Mouse (Mus musculus) embryo, embryonic 10 days (tissue): ENCODE results near the gene Apaf1.

ENCODE experiments used
- DNase-seq: peaks from one replicate; pipeline ENCODE4 v3.0.0-alpha.2; 2015; ENCODE audit warnings: low spot score

Apaf1 gene

DNA sequence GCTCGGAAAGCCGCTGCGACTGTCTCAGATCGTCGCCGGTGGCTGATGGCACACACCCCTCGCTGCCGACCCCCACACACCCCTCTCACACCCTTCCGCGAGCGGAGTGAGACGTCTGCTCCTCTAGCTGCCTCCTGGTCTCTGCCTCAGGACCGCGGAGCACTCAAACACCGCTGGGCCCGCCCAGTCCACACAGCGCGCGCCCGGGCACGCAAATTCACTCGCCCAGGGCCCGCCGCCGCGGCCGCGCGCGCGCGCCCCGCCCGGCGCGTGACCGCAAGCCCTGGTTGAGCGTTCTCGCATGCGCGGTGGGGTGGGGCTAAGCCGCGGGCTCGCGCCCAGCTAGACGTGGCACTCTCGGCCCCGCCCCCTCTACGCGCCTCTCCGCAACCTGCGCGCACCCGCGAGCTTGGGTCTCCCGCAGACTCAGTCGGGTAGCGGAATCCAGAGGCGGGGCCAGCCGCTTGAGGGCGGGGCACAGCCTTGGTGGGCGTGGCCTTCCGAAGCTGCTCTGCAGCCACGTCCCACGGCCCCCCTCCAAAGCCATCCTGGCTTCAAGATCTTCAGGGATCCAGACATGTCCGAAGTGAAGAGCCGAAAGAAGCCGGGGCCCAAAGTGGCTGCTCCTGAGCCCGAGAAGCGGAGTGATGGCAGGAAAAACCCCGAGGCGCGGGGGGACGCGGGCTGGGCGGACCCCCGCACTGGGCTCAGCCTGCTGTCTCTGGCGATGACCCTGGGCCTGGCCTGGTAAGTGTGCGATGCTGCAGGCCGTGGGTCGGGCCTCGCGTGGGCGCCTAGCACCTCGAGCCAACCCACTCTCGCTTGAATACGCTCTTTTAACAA, at the start of gene Apaf1, which contains the start of gene Ikbip:
TSS of gene Apaf1 (minus strand) at position 221 of the 843 bp plus-strand sequence.
TSS of gene Ikbip (plus strand) at position 391 of the 843 bp plus-strand sequence.
- peak; percentile 98 for DNase-seq

GRCm38 (mm10) chr10:91131565-91131964, 49.0 kb upstream of the Apaf1 start:
- no peak for DNase-seq

GRCm38 (mm10) chr10:91130792-91131191, 48.2 kb upstream of the Apaf1 start:
- no peak for DNase-seq

DNA sequence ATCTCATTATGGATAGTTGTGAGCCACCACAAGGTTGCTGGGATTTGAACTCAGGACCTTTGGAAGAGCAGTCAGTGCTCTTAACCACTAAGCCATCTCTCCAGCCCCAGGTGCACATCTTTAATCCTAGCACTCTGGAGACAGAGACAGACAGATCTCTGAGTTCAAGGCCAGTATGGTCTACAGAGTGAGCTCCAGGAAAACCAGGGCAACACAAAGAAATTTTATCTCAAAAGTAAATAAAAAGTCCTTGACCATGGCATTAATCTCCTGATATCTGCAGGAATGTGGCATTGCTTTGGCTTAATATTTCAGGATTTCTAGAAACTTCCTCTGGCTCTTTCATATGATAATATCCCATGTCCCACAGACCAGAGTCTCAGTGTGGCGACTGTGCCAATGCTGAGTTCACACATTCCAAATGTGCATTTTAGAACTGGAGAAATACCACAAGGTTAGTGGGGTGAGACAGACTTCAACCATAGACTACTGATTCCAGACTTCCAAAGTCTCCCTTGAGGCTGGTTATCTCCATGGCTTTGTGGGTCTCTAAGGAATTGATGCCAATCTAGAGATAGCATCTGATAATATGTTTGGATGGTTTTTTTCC, 46.1 kb upstream of the Apaf1 start:
- DNase-seq: no peak

- no peak for DNase-seq
Observed at GRCm38 (mm10) chr10:91127395-91127794, 44.8 kb upstream of the Apaf1 start.

DNA sequence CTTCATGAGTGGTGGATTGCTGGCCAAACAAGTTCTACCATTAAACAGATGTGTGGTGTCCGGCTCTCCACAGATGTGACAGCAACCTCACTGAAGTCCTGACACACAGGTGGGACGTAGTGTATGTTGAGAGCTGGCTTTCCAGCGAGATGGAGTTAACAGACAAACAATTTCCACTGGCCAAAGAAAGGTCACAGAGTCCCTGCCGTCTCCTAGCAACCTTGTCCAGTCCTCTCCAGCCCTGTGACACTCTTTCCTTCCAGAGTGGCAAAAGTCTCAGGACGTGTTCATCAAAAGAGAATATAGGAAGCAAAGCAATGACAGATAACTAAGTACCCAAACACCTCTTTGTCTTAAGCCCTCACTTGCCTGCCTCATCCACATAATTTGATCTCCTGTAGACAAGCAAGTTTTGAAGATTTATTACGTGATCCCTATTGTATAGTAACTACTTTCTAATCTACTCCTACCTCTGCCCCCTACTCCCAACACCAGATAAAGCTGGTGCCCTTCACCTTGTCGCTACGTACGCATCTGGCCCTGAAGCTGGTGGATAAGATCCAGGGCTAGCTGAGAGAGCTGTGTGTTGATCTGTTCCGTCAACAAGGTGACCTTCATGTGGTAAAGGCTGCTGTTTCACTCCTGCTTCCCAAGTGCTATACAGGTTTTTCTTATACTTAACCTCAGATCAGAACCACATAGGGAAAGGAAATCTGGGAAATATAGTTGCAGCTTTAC, 44.2 kb upstream of the Apaf1 start:
- DNase-seq: no peak

DNA sequence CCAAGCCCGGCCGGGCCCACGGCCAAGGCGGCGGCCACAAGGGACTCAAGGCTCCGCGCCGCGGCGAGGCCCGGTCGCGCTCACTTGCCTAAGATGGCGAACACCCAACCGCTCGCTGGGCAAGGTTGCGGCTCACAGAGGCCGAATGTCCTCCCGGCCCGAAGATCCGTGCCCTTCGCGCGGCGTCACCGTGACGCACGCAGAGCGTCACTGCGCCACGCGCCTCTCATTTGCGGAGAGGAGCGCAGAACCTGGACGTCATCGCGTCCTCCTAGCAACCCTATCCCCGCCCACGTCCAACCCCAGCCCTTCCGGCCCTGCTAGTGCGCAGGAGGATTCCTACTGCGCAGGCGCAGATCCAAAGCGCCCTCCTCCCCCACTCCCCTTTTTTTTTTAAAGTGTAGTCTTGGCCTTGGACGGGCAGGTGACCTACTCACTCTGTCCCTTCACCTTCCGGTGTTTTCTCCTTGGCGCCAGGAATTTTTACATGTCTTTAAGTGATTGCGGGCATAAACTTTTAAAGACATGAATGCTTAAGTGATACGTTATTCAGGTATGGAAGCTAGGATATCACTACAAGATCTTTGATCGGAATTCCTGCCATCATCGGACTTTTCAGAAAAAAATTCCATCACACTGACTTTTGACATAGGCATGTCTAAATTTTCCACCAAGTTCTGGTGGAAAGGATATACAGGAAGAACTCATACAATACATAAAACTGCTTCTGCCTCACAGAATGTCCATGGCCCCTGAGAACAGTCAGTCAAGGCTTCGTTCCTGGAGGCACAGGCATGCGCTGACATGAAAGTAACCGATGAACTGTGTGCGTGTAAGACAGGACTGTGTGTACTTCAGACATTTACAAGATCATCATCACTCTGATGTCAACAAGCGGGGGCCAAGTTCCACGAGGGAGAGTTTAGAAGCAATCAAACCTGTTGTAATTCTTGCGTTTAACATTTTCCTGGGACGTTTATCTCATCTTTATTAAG, 41.6 kb upstream of the Apaf1 start, which contains the start of gene Slc25a3:
TSS of gene Slc25a3 (minus strand) at position 232 of the 995 bp plus-strand sequence.
- peak; percentile 100 for DNase-seq

DNA sequence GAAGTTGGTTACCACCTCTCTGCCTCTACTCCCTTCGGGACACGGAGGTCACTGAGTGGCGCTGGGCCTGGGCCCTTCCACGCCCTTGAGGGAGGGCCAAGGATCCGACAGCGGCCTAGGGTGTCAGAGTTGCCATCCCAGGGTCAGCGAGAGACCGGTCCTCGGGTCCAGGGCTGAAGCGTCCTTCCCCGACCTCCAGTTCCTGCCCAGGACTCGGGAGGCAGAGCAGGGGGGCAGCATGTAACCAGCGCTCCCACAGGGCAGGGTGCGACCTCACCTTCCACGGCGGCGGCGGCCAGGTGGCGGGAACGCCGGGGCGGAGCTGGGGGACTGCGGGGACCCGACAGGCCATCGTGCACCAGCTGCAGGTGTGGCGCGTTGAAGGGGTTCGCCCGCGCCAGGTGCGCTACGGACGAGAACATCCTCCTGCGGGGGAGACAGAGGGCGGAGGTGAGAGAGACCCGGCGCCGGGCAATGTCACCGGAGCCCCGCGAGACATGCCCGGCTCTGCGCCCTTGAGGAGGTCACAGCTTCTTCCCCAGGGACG, 40.8 kb upstream of the Apaf1 start:
- peak; percentile 44 for DNase-seq

DNA sequence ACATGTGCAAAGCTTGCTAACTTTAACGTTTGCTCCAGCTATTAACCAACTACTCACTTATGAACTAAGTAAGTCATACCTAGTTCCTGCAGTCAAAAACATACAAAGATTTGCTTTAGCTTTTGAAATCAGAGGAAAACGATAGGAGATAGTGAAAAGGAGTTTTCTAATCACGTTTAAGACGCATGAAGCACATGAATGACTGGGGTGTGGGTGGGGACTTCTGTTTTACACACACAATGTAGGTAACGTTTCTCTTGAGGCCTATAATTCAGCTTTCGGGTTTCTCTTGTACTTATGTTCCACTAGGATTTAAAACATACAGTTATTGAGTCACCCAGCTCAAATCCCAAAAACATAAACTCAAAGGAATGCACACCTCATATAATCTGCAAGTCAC, 40.1 kb upstream of the Apaf1 start:
- DNase-seq: no peak

DNA sequence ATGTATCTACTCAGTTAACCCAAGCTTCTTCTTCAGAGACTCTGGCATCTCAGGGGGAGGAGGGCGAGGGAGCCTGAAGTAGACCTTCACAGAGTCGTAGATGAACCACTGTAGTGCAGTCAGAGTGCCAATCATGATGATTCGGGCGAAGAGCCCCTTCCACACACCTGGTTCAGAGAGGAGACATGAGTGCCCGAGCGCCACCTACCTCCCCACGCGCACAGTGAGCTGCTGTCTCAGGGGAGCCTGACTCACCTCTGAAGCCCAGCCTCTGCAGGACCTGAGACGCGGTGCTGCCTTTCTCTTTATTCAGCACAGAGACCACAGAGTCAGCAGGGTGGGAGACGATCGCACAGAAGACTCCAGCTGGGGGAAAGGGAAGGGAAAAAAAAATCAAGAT, 34.4 kb upstream of the Apaf1 start:
- DNase-seq: no peak

- no peak for DNase-seq
Observed at GRCm38 (mm10) chr10:91109841-91110240, 27.3 kb upstream of the Apaf1 start.

GRCm38 (mm10) chr10:91105981-91106380, 23.4 kb upstream of the Apaf1 start:
- DNase-seq: no peak

- DNase-seq: no peak
Observed at GRCm38 (mm10) chr10:91102799-91103590, 20.4 kb upstream of the Apaf1 start.

DNA sequence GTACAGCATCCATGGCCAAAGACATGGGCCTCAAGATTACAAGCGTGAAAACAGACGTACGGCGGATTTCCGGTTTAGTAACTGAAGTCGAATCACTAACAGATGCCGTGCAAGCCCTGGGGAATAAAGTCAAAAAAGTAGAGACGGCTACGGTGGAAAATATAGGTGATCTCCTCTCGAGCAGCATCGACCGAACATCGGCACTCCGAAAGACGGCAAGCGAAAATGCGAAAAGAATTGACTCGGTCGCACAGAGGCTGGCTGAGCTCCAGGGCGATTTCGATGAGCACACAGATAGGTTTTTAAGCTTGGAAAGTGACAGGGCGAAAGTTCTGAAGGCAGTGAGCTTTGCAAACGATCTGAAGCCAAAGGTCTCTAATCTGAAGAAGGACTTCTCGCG, 19.4 kb upstream of the Apaf1 start:
- no peak for DNase-seq

- no peak for DNase-seq
Observed at GRCm38 (mm10) chr10:91100101-91100500, 17.5 kb upstream of the Apaf1 start.

- no peak for DNase-seq
Observed at GRCm38 (mm10) chr10:91098056-91098455, 15.5 kb upstream of the Apaf1 start.

DNA sequence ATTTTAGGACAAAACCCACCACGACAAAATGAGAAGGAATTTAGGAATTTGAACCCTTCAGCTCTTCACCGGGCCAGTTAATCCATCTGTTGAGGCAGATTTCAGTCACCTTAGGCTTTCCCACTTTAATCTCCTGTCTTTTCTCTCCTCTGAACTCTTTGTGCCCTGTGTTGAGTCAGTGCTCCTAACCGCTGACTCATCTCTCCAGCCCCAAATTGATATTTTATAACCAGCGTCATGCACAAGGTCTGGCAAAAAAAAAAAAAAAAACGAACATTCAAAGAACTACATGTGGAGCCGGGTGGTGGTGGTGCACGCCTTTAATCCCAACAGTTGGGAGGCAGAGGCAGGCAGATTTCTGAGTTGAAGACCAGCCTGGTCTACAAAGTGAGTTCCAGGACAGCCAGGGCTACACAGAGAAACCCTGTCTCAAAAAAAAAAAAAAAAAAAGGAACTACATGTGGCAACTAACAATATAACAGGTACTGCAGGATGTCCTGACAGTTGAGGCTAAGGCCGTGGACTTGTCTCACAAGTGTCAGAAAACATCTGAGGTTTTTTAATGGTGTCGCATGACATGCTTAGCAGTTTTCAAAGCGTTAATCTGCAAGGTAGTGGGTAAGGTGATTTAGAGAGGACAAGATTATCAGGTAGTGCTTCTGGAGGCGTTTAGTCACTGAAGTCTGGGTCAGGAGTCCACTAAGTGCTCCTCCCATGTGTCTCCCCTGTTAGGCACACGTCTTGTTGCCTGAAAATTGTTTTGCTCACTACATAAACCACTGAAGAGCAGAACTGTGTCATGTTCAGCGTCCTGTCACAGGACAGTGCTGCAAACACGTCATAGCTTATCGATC, 11.9 kb upstream of the Apaf1 start:
- DNase-seq: no peak

- DNase-seq: no peak
Observed at GRCm38 (mm10) chr10:91092812-91093211, 10.2 kb upstream of the Apaf1 start.

- DNase-seq: no peak
Observed at GRCm38 (mm10) chr10:91083393-91083927, 890 bp upstream of the Apaf1 start.
